Mouse (Mus musculus): ENCODE measurements around the gene Arhgef3.

GRCm38 (mm10) chr14:27118546-27118945, 3.8 kb downstream of the Arhgef3 start:
- TF ChIP-seq POLR2A (IDR thresholded peaks at IDR 0.05; ENCODE audit: insufficient read depth, low read depth, low read length) (no peak), CTCF (IDR thresholded peaks at IDR 0.05) (no peak)

All from heart, adult 2 months (tissue).